Mouse (Mus musculus) lung, postnatal 0 days (tissue): ENCODE results near the gene Prorsd1. TPM values are rescaled to one million over a fixed set of nuclear protein-coding genes. Genes with fewer than 3 reads are reported as not detected.

Experiments
- ATAC-seq: fragments of 200-750 bp; cut with Nextera tagmentation; 2 replicates; pipeline ENCODE4 v1.8.0; 2017; ENCODE audit warnings: moderate library complexity
- DNase-seq: peaks from one replicate; pipeline ENCODE4 v3.0.0-alpha.2; 2016; ENCODE audit warnings: low spot score
- H3K27ac ChIP-seq: fragments of 300-500 bp; sonication (generic); 2 replicates; pipeline ENCODE4 v1.5.1; 2014; ENCODE audit warnings: antibody characterized with exemption, mild to moderate bottlenecking, low read length, mixed read lengths
- H3K27me3 ChIP-seq: fragments of 300-500 bp; sonication (generic); replicated peaks from 2 replicates; pipeline ENCODE4 v1.6.1; 2014; ENCODE audit warnings: low read length, mixed read lengths; ENCODE audit not compliant: insufficient read depth
- H3K36me3 ChIP-seq: fragments of 300-500 bp; sonication (generic); 2 replicates; pipeline ENCODE4 v1.6.1; 2014; ENCODE audit warnings: low read length, mixed read lengths; ENCODE audit not compliant: insufficient read depth
- H3K4me1 ChIP-seq: fragments of 300-500 bp; sonication (generic); 2 replicates; pipeline ENCODE4 v1.6.1; 2014; ENCODE audit warnings: antibody characterized with exemption, low read depth, low read length, mixed read lengths; ENCODE audit not compliant: insufficient read depth
- H3K4me2 ChIP-seq: fragments of 300-500 bp; sonication (generic); replicated peaks from 2 replicates; pipeline ENCODE4 v1.6.1; 2014; ENCODE audit warnings: low read depth, mild to moderate bottlenecking, low read length, moderate library complexity, mixed read lengths
- H3K4me3 ChIP-seq: fragments of 300-500 bp; sonication (generic); 2 replicates; pipeline ENCODE4 v1.5.1; 2014; ENCODE audit warnings: low read depth, low read length
- H3K9ac ChIP-seq: fragments of 300-500 bp; sonication (generic); replicated peaks from 2 replicates; pipeline ENCODE4 v1.6.1; 2014; ENCODE audit warnings: low read depth, mild to moderate bottlenecking
- H3K9me3 ChIP-seq: fragments of 300-500 bp; sonication (generic); 2 replicates; pipeline ENCODE4 v1.6.1; 2016; ENCODE audit warnings: low read length, mixed read lengths
- CTCF ChIP-seq: IDR thresholded peaks from 2 replicates; pipeline ENCODE4 v1.5.1; 2016; ENCODE audit warnings: antibody characterized with exemption, mild to moderate bottlenecking
- EP300 ChIP-seq: IDR thresholded peaks from 2 replicates; pipeline ENCODE4 v1.6.1; 2016; ENCODE audit warnings: antibody characterized with exemption, mild to moderate bottlenecking, control low read depth
- WGBS: fragments of 180-500 bp; shearing (Covaris S2); extraction: QIAGEN DNeasy Blood & Tissue Kit; methylation state at CpG from one replicate; pipeline ENCODE4 v1.1.7; 2014; 5-methylcytosine and 5-hydroxymethylcytosine counted together
- polyA plus RNA-seq: library from polyadenylated mRNA; unstranded; fragments of >200 nt; fragmentation: Nextera tagmentation; extraction: Ambion mirVana; gene quantifications from 2 replicates; pipeline ENCODE4 v1.2.1, GENCODE M21; 2015

Prorsd1 gene
- polyA plus RNA-seq, result 23.4 and 28.2 TPM in 2 replicates

- Histone ChIP-seq H3K9me3 (no peaks in the 10 kb centered on the region), H3K4me2 (peak within 1 kb of the TSS; percentile 57), H3K4me3 (peak within 1 kb of the TSS; percentile 75), H3K9ac (peak within 1 kb of the TSS; percentile 71), H3K27ac (peak within 1 kb of the TSS; percentile 79), H3K36me3 (no peaks in the 10 kb centered on the region), H3K4me1 (peaks cover 6% of the 10 kb centered on the region; the same call in 1 of the 2 replicates), H3K27me3 (no peaks in the 10 kb centered on the region)
- DNase-seq (peak; percentile 93), ATAC-seq (peak; percentile 100)
- no peak for TF ChIP-seq EP300
- TF ChIP-seq CTCF, result no peak
- WGBS, result 2% methylated on average over 40 of the region's 40 CpGs
Measured at GRCm38 (mm10) chr11:29514682-29515412, at the start of gene Prorsd1. Prorsd1 (minus strand) TSS chr11:29515033.

- no peak for ATAC-seq
- Histone ChIP-seq H3K9me3 (no peaks in the 10 kb centered on the region), H3K4me2 (no peak overlapping the region), H3K9ac (no peak overlapping the region), H3K36me3 (no peaks in the 10 kb centered on the region), H3K27ac (no peak overlapping the region), H3K4me1 (no peaks in the 10 kb centered on the region), H3K27me3 (no peaks in the 10 kb centered on the region), H3K4me3 (no peak overlapping the region)
- TF ChIP-seq EP300 (no peak), CTCF (no peak)
- DNase-seq, result no peak
- 82% methylated on average over 2 of the region's 2 CpGs for WGBS
Measured at GRCm38 (mm10) chr11:29563406-29563805, 48.6 kb upstream of the Prorsd1 start.

- Histone ChIP-seq H3K36me3 (no peaks in the 10 kb centered on the region), H3K27ac (no peak overlapping the region), H3K4me3 (no peak overlapping the region), H3K9me3 (no peaks in the 10 kb centered on the region), H3K27me3 (no peaks in the 10 kb centered on the region), H3K9ac (no peak overlapping the region), H3K4me1 (no peaks in the 10 kb centered on the region), H3K4me2 (no peak overlapping the region)
- TF ChIP-seq EP300 (no peak), CTCF (no peak)
- 85% methylated on average over 3 of the region's 3 CpGs for WGBS
- ATAC-seq (no peak), DNase-seq (no peak)
Measured at GRCm38 (mm10) chr11:29560990-29561389, 46.2 kb upstream of the Prorsd1 start.

DNA sequence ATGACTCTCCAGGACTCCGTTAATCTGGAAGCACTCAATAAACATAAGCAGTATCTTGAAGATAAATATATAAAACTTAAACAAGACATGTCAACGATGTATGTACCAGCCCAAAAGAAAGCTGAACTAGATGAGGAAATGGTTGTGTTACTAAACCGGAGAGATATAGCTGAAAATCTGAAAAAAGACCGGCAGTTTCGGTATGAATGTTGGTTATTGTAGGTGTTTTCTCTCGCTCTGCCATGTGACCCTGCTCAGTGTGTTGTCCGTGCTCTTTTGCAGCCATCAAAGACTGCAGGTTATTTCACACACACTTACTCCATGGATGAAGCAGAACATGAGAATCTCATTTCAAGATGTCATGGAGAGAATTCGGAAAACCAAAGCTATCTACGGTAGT lies 45.6 kb upstream of the Prorsd1 start:
- no peaks in the 10 kb centered on the region for H3K36me3 ChIP-seq

GRCm38 (mm10) chr11:29549425-29549778 lies 34.6 kb upstream of the Prorsd1 start:
- TF ChIP-seq CTCF, result no peak

More for the DNA sequence above, 45.6 kb upstream of the Prorsd1 start:
- 76% methylated on average over 9 of the region's 9 CpGs for WGBS
- Histone ChIP-seq H3K4me3 (no peak overlapping the region), H3K27ac (no peak overlapping the region), H3K4me2 (no peak overlapping the region), H3K27me3 (no peaks in the 10 kb centered on the region), H3K9me3 (no peaks in the 10 kb centered on the region), H3K4me1 (no peaks in the 10 kb centered on the region), H3K9ac (no peak overlapping the region)
- DNase-seq (no peak), ATAC-seq (no peak)
- TF ChIP-seq EP300 (no peak), CTCF (no peak)

GRCm38 (mm10) chr11:29548504-29549424 lies 33.9 kb upstream of the Prorsd1 start:
- ATAC-seq (no peak), DNase-seq (no peak)
- Histone ChIP-seq H3K36me3 (peaks cover 5% of the 10 kb centered on the region; the same call in 1 of the 2 replicates), H3K4me1 (peaks cover 3% of the 10 kb centered on the region; the same call in 1 of the 2 replicates), H3K27ac (peak overlapping the region; percentile 76; the same call in 1 of the 2 replicates), H3K9me3 (no peaks in the 10 kb centered on the region), H3K4me3 (peak overlapping the region; percentile 79), H3K9ac (peak overlapping the region; percentile 84), H3K4me2 (peak overlapping the region; percentile 70), H3K27me3 (no peaks in the 10 kb centered on the region)
- TF ChIP-seq CTCF (no peak), EP300 (no peak)
- WGBS, result 18% methylated on average over 23 of the region's 23 CpGs

More at GRCm38 (mm10) chr11:29549425-29549778, 34.6 kb upstream of the Prorsd1 start:
- Histone ChIP-seq H3K27me3 (no peaks in the 10 kb centered on the region), H3K36me3 (peaks cover 5% of the 10 kb centered on the region; the same call in 1 of the 2 replicates), H3K4me3 (no peak overlapping the region), H3K9ac (no peak overlapping the region), H3K4me1 (peaks cover 3% of the 10 kb centered on the region; the same call in 1 of the 2 replicates), H3K4me2 (no peak overlapping the region), H3K9me3 (no peaks in the 10 kb centered on the region), H3K27ac (no peak overlapping the region)
- no peak for ATAC-seq
- peak; percentile 30 for DNase-seq
- WGBS, result 46% methylated on average over 1 of the region's 1 CpGs
